Mouse (Mus musculus) small intestine, adult 2 months (tissue): Measurements from ENCODE around the gene Gm12216. TPM values are rescaled to one million over a fixed set of nuclear protein-coding genes. Genes with fewer than 3 reads are reported as not detected.
A peak's percentile ranks its signal among the peaks of the same experiment; 100 is the strongest.

Source experiments
- H3K27ac ChIP-seq: fragments of 200-500 bp; 2 replicates; pipeline ENCODE4 v1.5.1; 2012; ENCODE audit warnings: low read depth, low read length, control low read depth, inconsistent platforms; ENCODE audit not compliant: insufficient read depth
- H3K27me3 ChIP-seq: fragments of 200-500 bp; 2 replicates; pipeline ENCODE4 v1.6.1; 2012; ENCODE audit warnings: mild to moderate bottlenecking, moderate library complexity, low read length, inconsistent platforms; ENCODE audit not compliant: control insufficient read depth, insufficient read depth
- H3K36me3 ChIP-seq: fragments of 200-500 bp; 2 replicates; pipeline ENCODE4 v1.6.1; 2012; ENCODE audit warnings: mild to moderate bottlenecking, low read length, control low read depth, inconsistent platforms; ENCODE audit not compliant: control insufficient read depth, insufficient read depth
- H3K4me1 ChIP-seq: fragments of 200-500 bp; 2 replicates; pipeline ENCODE4 v1.6.1; 2012; ENCODE audit warnings: low read length, inconsistent platforms, mixed read lengths; ENCODE audit not compliant: control insufficient read depth, insufficient read depth, insufficient read length
- H3K4me3 ChIP-seq: fragments of 200-500 bp; 2 replicates; pipeline ENCODE4 v1.5.1; 2012; ENCODE audit warnings: low read depth, mild to moderate bottlenecking, control low read depth, inconsistent platforms, low read length, moderate library complexity
- CTCF ChIP-seq: fragments of 200-500 bp; IDR thresholded peaks from 2 replicates; pipeline ENCODE4 v1.5.1; 2012; ENCODE audit warnings: low read depth, mild to moderate bottlenecking, control low read depth, inconsistent platforms, low read length, moderate library complexity, mixed read lengths; ENCODE audit not compliant: insufficient replicate concordance, insufficient read length; ENCODE audit errors: extremely low read depth
- POLR2A ChIP-seq: fragments of 200-500 bp; IDR thresholded peaks from 2 replicates; pipeline ENCODE4 v1.6.1; 2012; ENCODE audit warnings: low read depth, mild to moderate bottlenecking, control low read depth, inconsistent platforms, low read length, moderate library complexity
- WGBS: fragments of 180-500 bp; shearing (Covaris S2); methylation state at CpG from one replicate; pipeline ENCODE4 v1.1.7; 2018; 5-methylcytosine and 5-hydroxymethylcytosine counted together
- polyA plus RNA-seq: library from polyadenylated mRNA; depleted of rRNA; stranded (reverse); fragments of >200 nt; gene quantifications from 2 replicates; pipeline ENCODE4 v1.2.3, GENCODE M21; 2012

Gm12216 gene
- polyA plus RNA-seq, 1 experiment: 12.4 TPM

DNA sequence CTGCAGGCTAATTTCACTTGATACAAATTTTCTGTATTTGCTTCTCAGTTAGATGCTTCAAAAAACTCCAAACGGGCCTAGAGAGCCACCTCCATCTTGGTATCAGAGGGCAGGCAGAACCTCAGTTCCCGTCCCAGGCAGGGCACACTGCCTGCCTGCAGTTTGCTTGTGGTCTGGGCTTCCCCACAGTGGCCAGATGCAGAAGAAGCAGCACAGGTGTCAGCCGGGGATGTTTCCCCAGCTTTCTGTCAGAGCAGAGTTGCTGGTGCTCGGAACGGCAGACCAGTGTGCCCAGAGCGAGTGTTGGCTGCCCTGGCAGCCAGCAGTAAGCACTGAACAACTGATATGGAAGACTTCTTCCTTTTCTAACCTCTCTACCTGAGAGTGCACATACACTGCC, 19.9 kb downstream of the Gm12216 start:
- TF ChIP-seq CTCF: no peak
- TF ChIP-seq POLR2A: no peak
- 24% methylated on average over 6 of the region's 6 CpGs for WGBS
- Histone ChIP-seq H3K27ac (peak overlapping the region; percentile 98), H3K4me1 (peaks cover 57% of the 10 kb centered on the region), H3K27me3 (no peaks in the 10 kb centered on the region), H3K4me3 (no peak overlapping the region), H3K36me3 (no peaks in the 10 kb centered on the region)

GRCm38 (mm10) chr11:53837731-53838130, 21.3 kb downstream of the Gm12216 start:
- H3K4me3 ChIP-seq: no peak overlapping the region
- H3K36me3 ChIP-seq: no peaks in the 10 kb centered on the region

GRCm38 (mm10) chr11:53835379-53836010, 23.6 kb downstream of the Gm12216 start:
- 48% methylated on average over 4 of the region's 4 CpGs for WGBS
- Histone ChIP-seq H3K27me3 (no peaks in the 10 kb centered on the region), H3K36me3 (no peaks in the 10 kb centered on the region), H3K4me3 (no peak overlapping the region), H3K4me1 (peaks cover 32% of the 10 kb centered on the region), H3K27ac (no peak overlapping the region; the same call in 1 of the 2 replicates)
- TF ChIP-seq POLR2A (no peak), CTCF (no peak)

More at GRCm38 (mm10) chr11:53837731-53838130, 21.3 kb downstream of the Gm12216 start:
- Histone ChIP-seq H3K27me3 (no peaks in the 10 kb centered on the region), H3K4me1 (peaks cover 50% of the 10 kb centered on the region), H3K27ac (no peak overlapping the region)
- 84% methylated on average over 5 of the region's 5 CpGs for WGBS
- TF ChIP-seq POLR2A: no peak
- no peak for TF ChIP-seq CTCF

- no peak overlapping the region for H3K4me3 ChIP-seq
- 84% methylated on average over 4 of the region's 4 CpGs for WGBS
- no peaks in the 10 kb centered on the region for H3K27me3 ChIP-seq
- H3K36me3 ChIP-seq: 0 out of 2 replicates have a peak, but pooled peaks cover 3% of the 10 kb centered on the region
- no peak overlapping the region for H3K27ac ChIP-seq
- H3K4me1 ChIP-seq: peaks cover 38% of the 10 kb centered on the region
- no peak for TF ChIP-seq CTCF
Measured at GRCm38 (mm10) chr11:53825409-53825808, 33.6 kb downstream of the Gm12216 start.

DNA sequence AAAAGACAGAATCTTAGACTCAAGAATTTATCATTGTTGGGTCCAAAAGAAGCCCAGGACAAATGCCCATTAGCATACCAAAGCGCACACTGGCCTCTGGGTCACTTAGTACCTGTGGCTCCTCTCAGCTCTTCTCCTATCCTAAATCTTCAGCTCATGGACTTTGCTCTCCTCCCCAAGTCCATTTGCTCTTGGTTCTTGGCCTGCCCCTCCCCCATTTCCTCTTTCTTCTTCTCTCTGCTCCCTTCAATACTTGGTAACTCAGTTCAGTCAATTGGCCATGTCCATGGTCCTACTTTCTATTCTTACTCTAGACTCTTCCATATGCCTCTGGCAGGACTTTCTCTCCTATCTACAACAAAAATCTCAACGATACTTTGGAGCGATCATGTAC, 37.1 kb downstream of the Gm12216 start:
- TF ChIP-seq CTCF (no peak), POLR2A (no peak)
- Histone ChIP-seq H3K4me1 (peaks cover 34% of the 10 kb centered on the region), H3K36me3 (no peaks in the 10 kb centered on the region), H3K4me3 (no peak overlapping the region), H3K27ac (no peak overlapping the region), H3K27me3 (no peaks in the 10 kb centered on the region)
- 71% methylated on average over 3 of the region's 3 CpGs for WGBS

DNA sequence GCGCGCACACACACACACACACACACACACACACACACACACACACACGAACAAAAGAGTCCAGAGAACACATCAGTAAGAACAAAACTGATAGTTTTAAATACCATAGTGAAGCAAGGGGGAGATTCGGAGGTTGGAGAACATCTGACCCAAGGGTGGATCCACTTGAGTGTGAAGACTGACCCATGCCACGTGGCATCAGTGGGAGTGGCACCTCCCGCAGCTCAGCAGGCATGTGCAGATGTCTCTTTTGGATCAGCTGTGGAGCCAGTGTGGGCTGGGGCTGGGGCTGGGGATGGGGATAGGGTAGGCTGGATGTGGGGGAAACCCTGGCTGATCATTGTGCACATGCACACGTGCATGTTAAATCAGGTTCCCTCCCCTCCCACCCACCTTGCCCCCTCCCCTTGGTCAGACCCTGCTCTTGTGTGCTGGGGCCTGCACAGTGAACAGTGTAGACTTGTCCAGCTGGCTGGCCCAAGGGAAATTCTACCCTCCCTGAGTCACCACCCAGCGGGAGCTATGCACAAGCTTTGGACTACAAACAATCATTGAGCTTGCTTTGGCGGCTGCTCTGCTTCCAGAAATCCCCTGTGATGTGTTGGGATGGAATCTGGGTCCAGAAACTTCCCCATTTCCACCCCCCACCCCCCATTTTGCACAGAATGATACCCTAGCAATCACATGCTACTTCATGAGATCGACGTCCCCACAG, 37.7 kb downstream of the Gm12216 start:
- no peak overlapping the region for H3K27ac ChIP-seq
- no peaks in the 10 kb centered on the region for H3K27me3 ChIP-seq
- no peak for TF ChIP-seq POLR2A
- TF ChIP-seq CTCF: no peak
- H3K4me3 ChIP-seq: no peak overlapping the region
- 82% methylated on average over 11 of the region's 11 CpGs for WGBS
- H3K4me1 ChIP-seq: peaks cover 32% of the 10 kb centered on the region
- H3K36me3 ChIP-seq: no peaks in the 10 kb centered on the region

- no peaks in the 10 kb centered on the region for H3K27me3 ChIP-seq
- TF ChIP-seq POLR2A (no peak), CTCF (no peak)
- H3K4me3 ChIP-seq: no peak overlapping the region
- H3K27ac ChIP-seq: no peak overlapping the region
- H3K4me1 ChIP-seq: peaks cover 27% of the 10 kb centered on the region
- WGBS: 76% methylated on average over 13 of the region's 13 CpGs
- no peaks in the 10 kb centered on the region for H3K36me3 ChIP-seq
Measured at GRCm38 (mm10) chr11:53820516-53821170, 38.4 kb downstream of the Gm12216 start.
